Mouse (Mus musculus): ENCODE measurements around the gene Hbq1a. TPM values are rescaled to one million over a fixed set of nuclear protein-coding genes. Genes with fewer than 3 reads are reported as not detected.
A peak's percentile ranks its signal among the peaks of the same experiment; 100 is the strongest.

The Hbq1a gene
- total RNA-seq, 2 experiments from 2014 or later = 4.2 TPM; not detected in 1

DNA sequence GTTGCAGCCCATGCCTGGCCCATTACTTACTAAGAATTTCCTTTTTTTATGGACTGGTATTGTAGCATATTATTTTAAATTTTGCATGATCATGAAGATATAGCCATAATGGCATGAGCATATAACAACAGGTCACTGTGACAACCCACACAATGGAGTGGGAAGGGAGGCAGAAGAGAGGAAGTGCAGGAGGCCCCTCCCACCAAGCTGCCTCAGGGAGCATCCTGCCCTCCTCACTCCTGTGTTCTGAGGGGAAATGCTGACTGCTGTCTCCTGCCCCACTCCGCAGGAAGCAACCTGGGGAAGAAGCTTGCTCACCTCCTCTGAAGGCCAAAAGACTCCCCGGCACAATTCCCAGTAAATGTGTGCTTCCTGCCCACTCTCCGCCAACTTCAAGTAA, 10.1 kb downstream of the Hbq1a start:
- ATAC-seq (replicated peaks; ENCODE audit: low FRiP score, poor library complexity, severe bottlenecking) = no peak

DNA sequence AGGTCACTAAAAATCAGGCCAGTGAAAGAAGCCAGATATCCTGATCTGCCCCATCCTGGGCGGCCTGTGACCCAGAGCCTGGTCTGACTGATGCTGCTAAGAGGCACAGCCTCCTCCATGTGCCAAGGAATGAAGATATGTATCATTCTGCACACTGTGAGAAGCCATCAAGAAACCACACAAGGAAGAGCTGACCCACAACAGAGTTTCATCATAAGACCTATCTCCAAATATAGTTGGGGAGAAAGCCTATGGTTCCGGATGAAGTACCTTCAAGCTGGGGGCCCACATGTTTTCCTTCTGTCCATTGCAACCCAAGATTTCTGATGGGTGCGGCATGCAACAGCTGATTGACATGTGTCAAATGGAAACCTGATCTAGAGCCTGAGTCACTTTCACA, 16.1 kb downstream of the Hbq1a start:
- ATAC-seq (replicated peaks; ENCODE audit: low FRiP score, poor library complexity, severe bottlenecking) = no peak

DNA sequence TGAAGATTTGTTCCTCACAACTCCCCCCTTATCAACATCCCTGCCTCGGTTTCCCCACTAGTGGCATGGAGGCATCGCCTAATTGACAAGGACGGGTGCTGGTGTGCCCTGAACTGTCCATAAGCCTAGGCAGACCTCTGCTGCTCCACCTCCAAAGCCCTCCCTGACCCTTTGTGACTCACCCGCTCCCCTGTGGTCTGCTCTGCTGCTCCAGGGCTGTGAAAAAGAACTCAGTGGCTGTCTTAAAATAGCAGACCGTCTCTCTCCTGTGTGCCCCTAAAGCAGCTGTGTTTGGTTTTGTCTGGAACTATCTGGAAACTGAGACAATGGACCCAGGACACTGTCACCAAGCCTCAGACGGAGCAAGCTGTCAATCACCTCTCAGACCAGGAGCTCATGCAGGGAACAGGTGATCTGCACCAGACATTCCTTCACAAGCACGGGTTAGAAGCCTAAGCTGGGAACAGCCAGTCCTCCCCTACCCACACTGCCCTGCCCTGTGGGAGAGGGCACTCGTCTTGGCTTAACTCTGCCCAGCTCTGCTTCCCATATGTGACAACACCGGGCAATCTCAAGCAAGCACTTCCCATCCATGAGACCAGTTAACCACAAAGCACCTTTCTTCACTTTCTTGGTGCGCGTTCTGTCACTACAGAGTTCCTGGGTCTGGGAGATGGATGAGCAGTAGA, 20.8 kb downstream of the Hbq1a start:
- peak; percentile 10; the same call in 1 of the 2 replicates for ATAC-seq (replicated peaks; ENCODE audit: low FRiP score, poor library complexity, severe bottlenecking)

DNA sequence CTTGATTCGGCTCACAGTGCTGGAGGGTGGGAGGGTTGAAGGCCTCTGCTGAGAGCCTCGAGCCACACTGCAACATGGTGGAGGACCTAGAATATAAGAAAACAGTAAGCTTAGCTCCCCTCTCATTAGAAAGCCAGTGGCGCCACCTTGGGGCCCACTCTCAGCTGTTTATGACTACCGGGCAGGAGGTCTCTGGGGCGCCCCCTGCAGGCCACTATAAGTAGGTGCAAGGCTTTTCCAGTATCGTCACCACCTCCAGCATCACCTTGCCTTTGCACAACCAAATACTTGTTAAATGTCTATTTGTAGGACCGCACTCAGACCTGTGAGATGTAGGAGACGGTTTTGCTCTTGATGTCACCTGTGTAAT, 21.3 kb downstream of the Hbq1a start:
- ATAC-seq (replicated peaks; ENCODE audit: low FRiP score, poor library complexity, severe bottlenecking) = peak; percentile 82

DNA sequence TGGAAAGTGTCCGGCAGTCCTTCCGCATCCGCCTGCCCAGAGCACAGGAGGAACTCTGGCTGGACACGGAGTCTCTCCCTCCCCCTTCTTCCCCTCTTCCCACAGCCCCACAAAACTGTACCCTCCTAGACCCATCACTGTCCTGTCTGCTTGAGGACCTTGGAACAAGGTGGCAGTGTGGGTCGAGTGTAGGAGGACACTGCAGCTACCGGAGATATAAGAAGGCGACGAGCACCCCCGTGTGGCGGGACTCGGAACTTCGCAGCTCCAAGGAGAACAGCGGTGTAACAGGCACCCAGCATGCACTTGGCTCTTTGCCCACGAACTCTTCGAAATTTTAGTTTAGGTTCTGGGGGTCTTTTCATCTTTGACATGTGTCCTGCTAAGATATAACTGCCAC, 24.7 kb downstream of the Hbq1a start:
- peak; percentile 86 for ATAC-seq (replicated peaks; ENCODE audit: low FRiP score, poor library complexity, severe bottlenecking)

DNA sequence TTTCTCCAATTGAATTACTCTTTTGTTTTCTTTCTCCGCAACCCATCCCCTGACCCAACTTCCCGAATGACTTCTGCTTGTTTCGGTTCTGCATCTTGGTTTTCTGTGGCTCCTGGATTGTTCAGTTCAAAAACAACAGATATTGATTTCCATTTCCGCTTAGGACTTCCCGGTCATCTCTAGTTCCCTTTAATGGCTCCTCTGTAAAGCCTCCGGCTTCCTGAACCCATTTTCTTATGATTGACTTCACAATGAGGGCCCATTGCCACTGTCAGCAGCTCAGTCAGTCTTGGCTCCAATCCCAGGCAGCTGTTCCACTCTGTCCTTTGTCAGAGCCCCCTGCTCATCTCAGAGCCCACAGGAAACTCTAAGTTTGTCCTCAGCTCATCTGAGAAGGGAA, 31.2 kb downstream of the Hbq1a start:
- ATAC-seq (replicated peaks; ENCODE audit: low FRiP score, poor library complexity, severe bottlenecking) = no peak

DNA sequence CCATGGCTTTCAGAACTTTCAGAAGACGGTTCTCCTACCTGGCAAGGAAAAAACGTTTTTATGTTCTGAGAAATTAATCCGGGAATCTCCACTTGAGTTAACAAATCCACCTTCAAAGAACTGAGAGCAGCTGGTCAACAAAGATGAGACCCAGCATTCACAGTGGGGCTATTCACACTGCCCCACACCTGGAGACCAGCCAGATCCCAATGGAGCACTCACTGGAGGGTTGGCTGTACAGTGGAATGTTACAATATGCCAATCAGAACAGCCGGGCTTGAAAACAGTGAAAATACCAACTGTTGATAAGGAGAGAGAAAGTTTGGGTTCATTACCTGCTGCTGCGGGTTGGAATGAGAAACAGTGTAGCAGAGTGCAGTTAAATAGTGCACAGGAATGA, 32.0 kb downstream of the Hbq1a start:
- no peak for ATAC-seq (replicated peaks; ENCODE audit: low FRiP score, poor library complexity, severe bottlenecking)

DNA sequence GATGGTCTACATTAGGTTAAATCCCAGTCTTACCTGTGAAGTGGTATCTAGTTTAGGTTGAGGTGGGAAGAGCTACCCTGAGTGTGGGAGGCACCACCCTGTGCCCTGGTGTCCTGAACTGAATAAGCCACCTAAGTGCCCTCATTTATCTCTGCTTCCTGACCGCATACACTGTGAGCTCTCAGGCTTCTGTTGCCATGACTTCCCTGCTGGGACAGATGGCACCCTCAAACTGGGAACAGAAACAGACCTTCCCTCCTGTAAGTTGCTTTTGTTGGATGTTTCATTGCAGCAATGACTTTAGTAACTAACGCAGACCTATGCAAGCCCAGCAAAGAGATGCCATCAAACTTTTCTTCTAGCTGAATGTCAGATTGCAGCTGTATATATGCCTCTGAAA, 33.4 kb downstream of the Hbq1a start:
- no peak for ATAC-seq (replicated peaks; ENCODE audit: low FRiP score, poor library complexity, severe bottlenecking)

DNA sequence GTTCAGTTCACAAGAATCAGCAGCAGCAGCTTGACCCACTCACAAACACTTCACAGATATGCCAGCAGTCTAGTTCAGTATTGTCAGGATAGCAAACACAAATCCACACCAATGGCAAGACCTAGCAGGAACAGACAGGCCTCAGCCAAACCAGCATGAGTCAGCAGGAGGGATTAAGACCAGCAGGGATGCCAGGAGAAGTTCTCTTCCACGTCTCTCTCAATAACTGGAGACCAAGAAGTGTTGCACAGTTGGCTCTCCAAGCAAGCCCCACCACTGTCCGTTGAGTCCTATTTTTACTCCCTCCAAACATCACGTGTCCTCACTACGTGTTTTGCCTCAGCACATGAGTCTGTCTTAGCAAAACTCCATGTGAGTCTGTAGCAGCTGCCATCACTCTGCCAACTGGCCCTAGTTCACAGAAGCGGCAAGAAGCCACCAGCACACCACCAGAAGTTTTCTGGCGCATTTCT, 36.6 kb downstream of the Hbq1a start:
- ATAC-seq (replicated peaks; ENCODE audit: low FRiP score, poor library complexity, severe bottlenecking) = no peak

DNA sequence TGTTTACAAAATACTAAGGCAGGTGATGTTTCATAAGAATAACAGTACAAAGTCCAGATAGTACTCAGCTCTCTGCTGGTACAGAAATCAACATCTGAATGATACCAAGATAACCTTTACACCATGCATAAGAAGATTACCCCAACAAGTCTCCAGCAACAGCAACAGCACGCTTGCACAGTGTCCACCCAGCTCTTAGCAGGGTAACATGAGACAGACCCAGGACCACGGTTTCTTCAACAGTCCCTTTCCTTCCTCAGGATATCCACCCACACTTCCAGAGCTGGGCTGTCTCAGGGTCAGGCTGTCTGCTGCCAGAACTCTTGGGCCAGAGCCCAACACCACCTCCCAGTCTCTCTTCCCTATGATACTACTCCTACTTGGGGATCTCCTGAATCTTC, 39.3 kb downstream of the Hbq1a start:
- ATAC-seq (replicated peaks; ENCODE audit: low FRiP score, poor library complexity, severe bottlenecking) = no peak

DNA sequence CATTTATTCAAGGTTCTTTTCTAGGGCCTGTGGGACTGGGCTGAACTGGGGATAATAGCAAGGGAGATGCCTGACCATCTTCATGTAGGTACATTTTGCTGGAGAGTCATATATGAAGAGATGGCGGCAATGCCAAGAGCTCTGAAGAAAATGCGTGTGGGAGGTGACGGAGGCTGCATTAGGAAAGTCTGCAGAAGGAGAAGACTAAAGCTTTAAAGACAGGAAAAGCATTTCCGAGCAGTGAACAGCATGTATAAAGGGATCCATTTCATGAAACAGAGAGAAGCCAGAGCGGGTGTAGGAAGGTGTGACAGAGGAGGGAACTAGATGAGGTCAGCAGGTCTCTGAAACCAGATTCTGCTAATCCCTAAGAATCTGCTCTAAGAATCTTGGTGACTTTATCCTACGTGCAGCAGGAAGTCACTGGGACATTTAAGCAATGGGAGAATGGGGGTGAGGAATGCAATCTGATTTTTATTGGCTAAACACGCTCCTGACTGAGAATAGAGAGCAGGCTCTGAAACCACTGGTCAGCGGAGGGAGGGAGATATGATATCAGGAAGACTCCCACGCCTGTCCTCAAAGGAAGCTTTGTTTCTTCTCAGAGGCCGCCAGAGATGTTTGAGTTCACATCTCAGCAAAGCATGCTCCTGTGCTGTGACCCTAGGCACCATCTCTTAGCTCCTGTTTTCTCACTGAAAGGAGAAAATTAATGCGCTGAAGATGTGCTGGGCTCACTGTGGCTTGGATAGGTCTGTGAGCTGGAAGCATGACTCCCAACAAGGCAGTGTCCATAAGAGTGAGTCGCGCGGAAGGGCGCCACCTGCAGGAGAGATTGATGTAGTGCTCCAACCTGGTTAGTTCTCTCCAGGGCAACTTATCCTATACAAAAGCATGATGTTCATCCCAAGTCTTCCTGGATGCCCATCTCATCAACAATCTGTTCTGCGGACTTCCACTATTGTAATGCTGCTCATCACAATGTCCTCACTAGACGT, 40.9 kb downstream of the Hbq1a start:
- ATAC-seq (replicated peaks; ENCODE audit: low FRiP score, poor library complexity, severe bottlenecking) = 0 out of 2 replicates have a peak, but pooled peaks have one; percentile 52

DNA sequence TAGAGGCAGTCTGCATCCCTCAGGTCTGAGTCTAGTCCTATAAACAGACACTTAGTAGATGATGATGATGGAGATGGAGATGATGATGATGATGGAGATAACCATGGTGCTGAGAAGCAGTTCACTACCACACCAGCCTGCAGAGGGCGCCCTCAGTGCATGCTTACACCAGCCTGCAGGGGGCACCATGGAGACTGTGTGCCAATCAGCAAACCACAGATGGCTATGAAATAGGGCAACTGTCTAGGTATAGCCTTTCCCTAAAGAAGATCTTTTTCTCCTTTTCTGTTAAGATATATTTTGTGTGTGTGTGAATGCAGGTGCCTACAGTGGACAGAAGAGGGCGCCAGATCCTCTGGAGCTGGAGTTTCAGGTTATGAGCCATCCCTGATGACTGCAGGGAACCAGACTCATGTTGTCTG, 42.9 kb downstream of the Hbq1a start:
- ATAC-seq (replicated peaks; ENCODE audit: low FRiP score, poor library complexity, severe bottlenecking) = no peak

DNA sequence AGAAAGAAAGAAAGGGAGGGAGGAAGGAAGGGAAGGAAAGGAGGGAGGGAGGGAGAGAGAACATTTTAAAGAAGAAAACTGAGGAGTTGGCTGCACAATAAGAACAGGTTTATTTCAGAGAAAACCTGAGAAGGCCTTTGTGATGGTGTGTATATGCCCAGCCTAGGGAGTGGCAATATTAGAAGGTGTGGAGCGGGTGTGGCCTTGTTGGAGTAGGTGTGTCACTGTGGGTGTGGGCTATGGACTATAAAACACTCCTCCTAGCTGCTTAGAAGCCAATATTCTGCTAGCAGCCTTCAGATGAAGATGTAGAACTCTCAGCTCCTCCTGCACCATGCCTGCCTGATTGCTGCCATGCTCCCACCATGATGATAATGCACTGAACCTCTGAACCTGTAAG, 43.5 kb downstream of the Hbq1a start:
- ATAC-seq (replicated peaks; ENCODE audit: low FRiP score, poor library complexity, severe bottlenecking) = no peak

DNA sequence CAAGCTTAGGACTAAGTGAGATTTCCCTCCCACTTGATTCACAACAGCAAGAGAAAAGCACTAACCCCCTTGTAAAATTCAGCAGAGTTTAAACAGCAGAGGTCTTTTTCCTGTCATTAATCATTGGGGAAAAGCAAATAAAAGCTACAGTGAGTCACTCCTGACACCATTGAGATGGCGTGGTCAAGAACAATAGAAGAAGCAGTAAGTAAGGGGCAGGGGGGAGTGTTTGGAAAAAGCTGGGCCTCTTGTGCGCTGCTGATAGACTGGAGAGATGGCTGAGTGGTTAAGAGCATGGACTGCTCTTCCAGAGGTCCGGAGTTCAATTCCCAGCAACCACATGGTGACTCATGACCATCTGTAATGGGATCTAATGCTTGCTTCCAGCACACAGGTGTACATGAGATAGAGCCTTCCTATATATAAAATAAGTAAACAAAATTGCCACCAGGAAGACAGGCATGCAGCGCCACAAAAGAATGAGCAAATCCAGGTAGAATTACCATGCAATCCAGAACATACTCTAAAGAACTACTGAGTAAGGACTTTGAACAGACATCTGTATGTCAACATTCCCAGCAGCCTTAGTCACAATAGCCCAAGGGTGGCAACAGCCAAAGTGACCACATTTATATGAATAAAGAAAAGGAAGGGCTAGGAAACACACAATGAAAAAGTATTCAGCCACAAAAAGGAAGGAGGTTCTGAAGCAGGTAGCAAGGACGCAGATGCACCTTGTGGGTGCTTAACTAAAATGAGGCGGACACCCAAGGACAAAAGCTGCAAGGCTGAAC, 45.8 kb downstream of the Hbq1a start:
- no peak for ATAC-seq (replicated peaks; ENCODE audit: low FRiP score, poor library complexity, severe bottlenecking)

DNA sequence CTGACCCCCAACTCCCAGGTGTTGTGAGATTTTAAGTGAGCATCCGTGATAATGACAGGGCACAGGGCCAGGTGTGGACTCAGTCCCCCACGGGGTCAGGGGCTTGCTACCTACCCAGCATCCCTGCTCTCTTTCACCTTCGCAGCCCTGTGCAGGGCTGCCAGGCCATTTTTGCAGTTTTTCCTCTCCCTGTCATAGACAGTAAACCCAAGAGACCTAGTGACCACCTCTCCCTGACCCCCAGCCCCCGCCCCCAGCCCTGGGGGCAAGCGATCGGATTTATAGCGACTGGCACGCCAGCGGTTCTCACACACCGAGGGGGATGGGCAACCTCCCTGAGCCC, 47.4 kb downstream of the Hbq1a start:
- ATAC-seq (replicated peaks; ENCODE audit: low FRiP score, poor library complexity, severe bottlenecking) = no peak

DNA sequence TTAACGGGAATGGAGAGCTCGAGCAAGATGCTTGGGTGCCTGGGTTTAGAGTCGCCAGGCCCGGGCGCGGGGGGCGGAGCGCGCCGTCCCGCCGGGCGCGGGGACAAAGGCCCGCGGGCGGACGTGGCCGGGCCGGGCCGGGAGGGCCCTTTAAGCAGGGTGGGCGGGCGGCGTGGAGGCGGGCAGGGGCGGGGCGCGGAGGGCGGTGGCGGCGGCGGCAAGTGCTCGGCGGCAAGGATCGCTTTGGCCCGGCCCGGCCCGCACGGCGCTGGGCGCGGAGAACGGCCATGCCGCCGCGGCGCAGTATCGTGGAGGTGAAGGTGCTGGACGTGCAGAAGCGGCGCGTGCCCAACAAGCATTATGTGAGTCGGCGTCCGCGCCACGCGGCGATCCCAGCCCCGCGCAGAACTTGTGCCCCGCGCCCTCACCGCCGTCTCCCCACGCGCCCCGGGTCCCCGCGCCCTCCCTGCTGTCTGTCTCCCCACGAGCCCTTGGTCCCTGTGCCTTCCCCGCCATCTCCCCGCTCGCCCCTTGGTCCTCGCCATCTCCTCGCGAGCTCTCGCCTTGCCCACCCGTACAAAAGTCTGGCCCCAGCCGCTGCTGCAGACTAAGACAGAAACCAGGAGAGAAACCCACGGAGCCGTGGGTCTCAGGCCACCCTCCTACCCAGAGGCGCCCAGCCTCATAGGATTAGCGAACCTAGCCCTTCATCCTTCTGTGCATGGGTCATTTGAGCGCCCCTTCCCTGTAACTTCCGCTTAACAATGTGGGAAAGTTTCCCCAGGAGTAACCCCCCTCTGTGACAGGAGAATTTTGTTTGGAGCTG, 48.0 kb downstream of the Hbq1a start, which contains the start of gene Sh3pxd2b:
Gene Sh3pxd2b (plus strand): TSS at position 214 of the 826 bp plus-strand sequence.
- ATAC-seq (replicated peaks; ENCODE audit: low FRiP score, poor library complexity, severe bottlenecking) = no peak

DNA sequence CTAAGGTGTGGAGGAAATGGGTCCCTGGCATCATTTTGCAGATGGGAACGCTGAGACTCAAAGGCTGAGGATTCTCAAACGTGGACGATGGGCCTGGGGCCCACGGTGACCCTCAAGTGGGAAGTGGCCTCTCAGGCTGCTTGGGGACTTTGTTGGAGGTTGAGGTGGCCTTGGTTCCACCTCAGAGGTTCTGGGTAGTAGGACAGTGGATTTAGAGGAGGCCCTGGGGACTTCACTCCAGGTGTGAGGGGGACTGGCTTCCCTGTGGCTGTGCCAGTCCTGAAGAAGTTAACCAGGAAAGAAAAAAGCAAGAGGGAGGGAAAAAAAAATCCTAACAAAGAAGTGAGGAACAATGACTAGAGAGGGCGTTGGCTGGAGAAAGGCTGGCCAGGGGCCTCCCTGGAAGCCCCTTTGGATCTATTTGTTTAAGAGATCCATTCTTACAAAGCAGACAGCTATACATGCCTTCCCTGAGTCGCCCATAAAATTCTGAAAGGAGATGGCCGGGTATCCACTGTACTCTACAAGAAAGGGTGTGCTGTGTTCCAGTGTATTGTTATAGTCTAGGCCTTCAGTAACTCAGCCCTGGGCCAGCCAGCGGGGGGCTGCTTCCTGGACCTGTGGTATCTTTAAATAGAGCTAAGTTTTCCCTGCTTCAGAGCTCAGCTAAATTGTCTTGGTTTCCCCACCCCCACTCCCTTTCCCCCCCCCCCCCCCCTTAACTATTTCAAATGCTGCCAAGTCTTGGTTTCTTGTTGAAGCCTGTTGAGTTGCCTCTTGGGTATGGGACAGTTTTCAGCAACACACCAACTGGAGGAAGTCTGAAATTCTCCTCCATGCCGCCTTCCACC, 48.8 kb downstream of the Hbq1a start:
- ATAC-seq (replicated peaks; ENCODE audit: low FRiP score, poor library complexity, severe bottlenecking) = no peak

DNA sequence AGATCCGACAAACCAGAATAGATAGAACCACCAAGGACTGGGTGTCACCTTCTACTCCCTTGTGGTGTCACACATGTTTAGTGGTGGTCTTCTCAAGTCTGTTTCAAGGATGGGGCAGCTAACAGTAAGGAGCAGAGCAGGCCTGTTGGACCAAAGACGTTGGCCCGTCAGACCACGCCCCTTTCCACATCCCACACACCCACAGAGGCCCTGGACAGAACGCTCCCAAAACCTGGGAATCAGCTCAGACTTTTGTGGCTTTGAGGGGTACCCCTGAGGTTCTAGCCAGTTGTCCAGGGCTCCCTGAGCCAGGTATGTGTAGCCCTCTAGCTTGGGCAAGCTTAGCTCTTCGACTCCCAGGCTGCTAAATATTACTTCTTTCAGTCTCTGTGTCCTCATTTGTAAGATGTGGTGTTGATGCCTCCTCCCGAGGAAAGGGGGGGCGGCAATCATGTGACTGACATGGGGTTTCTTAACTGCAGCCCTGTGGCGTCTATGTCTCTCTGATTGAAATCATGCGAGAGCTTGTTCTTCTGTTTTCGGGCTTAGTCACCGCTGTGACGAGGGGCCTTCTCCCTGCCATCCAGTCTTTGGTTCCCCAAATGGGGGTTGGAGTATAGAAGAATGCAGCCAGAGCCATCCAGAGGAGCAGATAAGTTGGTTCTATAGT, 49.5 kb downstream of the Hbq1a start:
- ATAC-seq (replicated peaks; ENCODE audit: low FRiP score, poor library complexity, severe bottlenecking) = no peak
